Mouse (Mus musculus) CD4-positive helper T cell, adult 2 months (primary cell): Measurements from ENCODE around the gene Prorsd1.

Experiments used
- DNase-seq: peaks from one replicate; pipeline ENCODE4 v3.0.0-alpha.2; 2012; ENCODE audit warnings: low read depth, missing footprints, low spot score

The Prorsd1 gene

DNA sequence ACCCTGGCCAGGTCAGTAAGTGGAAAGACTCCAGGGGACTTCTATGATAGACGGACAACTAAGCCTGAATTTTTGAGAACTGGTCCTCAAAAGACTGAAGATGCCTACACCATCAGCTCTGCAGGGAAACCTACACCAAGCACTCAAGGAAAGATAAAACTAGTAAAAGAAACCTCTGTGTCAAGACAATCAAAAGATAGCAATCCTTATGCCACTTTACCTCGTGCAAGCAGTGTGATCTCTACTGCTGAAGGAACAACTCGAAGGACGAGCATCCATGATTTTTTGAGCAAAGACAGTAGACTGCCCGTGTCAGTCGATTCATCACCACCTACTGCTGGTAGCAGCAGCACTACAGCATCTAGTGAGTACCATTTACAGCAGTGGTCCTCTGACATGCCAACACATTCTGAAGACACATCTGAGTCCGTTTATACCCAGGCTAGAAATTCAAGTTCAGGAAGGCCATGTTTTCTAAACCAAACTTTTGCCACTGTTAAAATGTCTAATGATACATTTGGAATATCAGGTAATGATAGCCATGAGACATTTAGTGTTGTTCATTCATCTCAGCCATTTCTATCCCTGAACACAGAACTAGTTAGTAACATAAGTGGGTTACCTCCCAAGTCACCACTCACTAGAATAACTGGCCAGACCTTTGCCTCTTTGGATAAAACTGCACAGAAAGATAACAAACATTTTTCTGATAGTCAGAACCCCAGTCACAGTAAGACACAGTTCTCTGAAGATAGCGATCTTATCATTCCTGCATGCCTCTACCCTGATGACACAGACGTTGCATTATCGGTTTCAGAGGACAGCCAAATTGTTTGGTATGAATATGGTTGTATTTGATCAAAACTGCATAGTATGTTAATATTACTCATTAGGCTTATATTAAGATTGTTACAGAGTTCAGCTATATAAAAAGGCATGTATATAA is 10.6 kb downstream of the Prorsd1 start:
- no peak for DNase-seq

- DNase-seq: no peak
Measured at GRCm38 (mm10) chr11:29496962-29497361, 17.9 kb downstream of the Prorsd1 start.

- no peak for DNase-seq
Measured at GRCm38 (mm10) chr11:29493135-29493534, 21.7 kb downstream of the Prorsd1 start.

- no peak for DNase-seq
Measured at GRCm38 (mm10) chr11:29474676-29475075, 40.2 kb downstream of the Prorsd1 start.
